Mouse (Mus musculus) neural tube, embryonic 14.5 days (tissue): Measurements from ENCODE around the gene Ccdc57. TPM values are rescaled to one million over a fixed set of nuclear protein-coding genes. Genes with fewer than 3 reads are reported as not detected.

ENCODE experiments used
- ATAC-seq: fragments of 200-750 bp; cut with Nextera tagmentation; 2 replicates; pipeline ENCODE4 v1.8.0; 2017; ENCODE audit warnings: low read depth, mild to moderate bottlenecking, moderate TSS enrichment, moderate library complexity
- H3K27ac ChIP-seq: fragments of 300-500 bp; sonication (generic); 2 replicates; pipeline ENCODE4 v1.5.1; 2014; ENCODE audit warnings: low read depth, mild to moderate bottlenecking, control low read depth, low read length, moderate library complexity, mixed read lengths
- H3K27me3 ChIP-seq: fragments of 300-500 bp; sonication (generic); 2 replicates; pipeline ENCODE4 v1.6.1; 2014; ENCODE audit warnings: low read length; ENCODE audit not compliant: control insufficient read depth, insufficient read depth
- H3K36me3 ChIP-seq: fragments of 300-500 bp; sonication (generic); 2 replicates; pipeline ENCODE4 v1.6.1; 2014; ENCODE audit warnings: low read length, mixed read lengths; ENCODE audit not compliant: control insufficient read depth, insufficient read depth
- H3K4me1 ChIP-seq: fragments of 300-500 bp; sonication (generic); 2 replicates; pipeline ENCODE4 v1.6.1; 2014; ENCODE audit warnings: low read length; ENCODE audit not compliant: control insufficient read depth, insufficient read depth
- H3K4me2 ChIP-seq: fragments of 300-500 bp; sonication (generic); 2 replicates; pipeline ENCODE4 v1.6.1; 2014; ENCODE audit warnings: mild to moderate bottlenecking, low read depth, low read length, control low read depth
- H3K4me3 ChIP-seq: fragments of 300-500 bp; sonication (generic); 2 replicates; pipeline ENCODE4 v1.5.1; 2014; ENCODE audit warnings: low read depth, low read length, control low read depth, mixed read lengths
- H3K9ac ChIP-seq: fragments of 300-500 bp; sonication (generic); replicated peaks from 2 replicates; pipeline ENCODE4 v1.6.1; 2014; ENCODE audit warnings: low read depth, mild to moderate bottlenecking, control low read depth, low read length, mixed read lengths
- H3K9me3 ChIP-seq: fragments of 300-500 bp; sonication (generic); 2 replicates; pipeline ENCODE4 v1.6.1; 2016; ENCODE audit warnings: low read length; ENCODE audit not compliant: control insufficient read depth
- WGBS: fragments of 180-500 bp; shearing (Covaris S2); extraction: QIAGEN DNeasy Blood & Tissue Kit; methylation state at CpG from one replicate; pipeline ENCODE4 v1.1.7; 2014; 5-methylcytosine and 5-hydroxymethylcytosine counted together
- polyA plus RNA-seq: library from polyadenylated mRNA; unstranded; fragments of >200 nt; fragmentation: Nextera tagmentation; extraction: Ambion mirVana; gene quantifications from 2 replicates; pipeline ENCODE4 v1.2.1, GENCODE M21; 2014

The Ccdc57 gene
- polyA plus RNA-seq, 1 experiment from 2014 or later: 6.7 TPM

DNA sequence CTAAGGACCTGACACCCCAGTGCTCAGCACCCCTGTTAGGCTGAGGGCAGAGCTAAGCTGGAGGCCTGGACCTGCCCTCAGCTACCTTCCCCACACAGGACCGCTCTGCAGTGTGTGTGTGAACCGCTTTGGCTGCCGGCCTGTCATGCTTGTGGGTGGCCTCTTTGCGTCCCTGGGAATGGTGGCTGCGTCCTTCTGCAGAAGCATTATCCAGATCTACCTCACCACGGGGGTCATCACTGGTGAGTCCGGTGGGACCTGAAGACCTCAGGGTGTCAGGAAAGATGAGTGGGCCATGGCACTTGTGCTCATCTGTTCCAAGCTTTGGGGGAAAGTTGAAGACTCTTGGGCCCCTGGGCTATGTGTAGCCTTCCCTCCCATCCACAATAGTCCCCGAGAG, 23.0 kb upstream of the Ccdc57 start:
- 91% methylated on average over 8 of the region's 8 CpGs for WGBS

DNA sequence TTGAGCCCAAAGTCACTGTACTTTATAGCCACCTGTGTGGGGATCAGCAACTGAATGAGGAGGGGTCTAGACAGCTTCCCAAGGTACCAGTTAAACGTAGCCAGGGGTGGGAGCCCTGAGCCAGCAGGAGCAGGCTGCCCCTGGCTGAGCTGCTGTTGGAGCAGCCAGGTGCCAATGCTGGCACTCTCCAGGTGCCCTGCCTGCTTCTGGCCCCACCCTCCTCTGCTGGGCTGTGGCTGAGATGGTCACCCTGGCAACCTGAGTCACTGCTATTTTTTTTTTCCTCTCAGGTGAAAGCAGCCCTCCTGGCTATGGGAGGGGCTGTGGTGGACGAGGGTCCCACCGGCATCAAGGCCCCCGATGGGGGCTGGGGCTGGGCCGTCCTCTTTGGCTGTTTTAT, 22.3 kb upstream of the Ccdc57 start:
- Histone ChIP-seq H3K27ac (no peak overlapping the region), H3K27me3 (peaks cover 7% of the 10 kb centered on the region), H3K4me2 (no peak overlapping the region), H3K4me1 (peaks cover 6% of the 10 kb centered on the region; the same call in 1 of the 2 replicates), H3K9ac (no peak overlapping the region), H3K4me3 (no peak overlapping the region), H3K36me3 (peaks cover 8% of the 10 kb centered on the region; the same call in 1 of the 2 replicates), H3K9me3 (no peaks in the 10 kb centered on the region)
- 88% methylated on average over 5 of the region's 5 CpGs for WGBS
- no peak for ATAC-seq

More for the DNA sequence above, 23.0 kb upstream of the Ccdc57 start:
- no peak overlapping the region for H3K27ac ChIP-seq
- H3K4me3 ChIP-seq: no peak overlapping the region
- H3K9ac ChIP-seq: no peak overlapping the region
- no peaks in the 10 kb centered on the region for H3K27me3 ChIP-seq
- H3K4me1 ChIP-seq: peaks cover 6% of the 10 kb centered on the region; the same call in 1 of the 2 replicates
- no peak overlapping the region for H3K4me2 ChIP-seq
- peaks cover 8% of the 10 kb centered on the region; the same call in 1 of the 2 replicates for H3K36me3 ChIP-seq
- H3K9me3 ChIP-seq: no peaks in the 10 kb centered on the region
- ATAC-seq: no peak

DNA sequence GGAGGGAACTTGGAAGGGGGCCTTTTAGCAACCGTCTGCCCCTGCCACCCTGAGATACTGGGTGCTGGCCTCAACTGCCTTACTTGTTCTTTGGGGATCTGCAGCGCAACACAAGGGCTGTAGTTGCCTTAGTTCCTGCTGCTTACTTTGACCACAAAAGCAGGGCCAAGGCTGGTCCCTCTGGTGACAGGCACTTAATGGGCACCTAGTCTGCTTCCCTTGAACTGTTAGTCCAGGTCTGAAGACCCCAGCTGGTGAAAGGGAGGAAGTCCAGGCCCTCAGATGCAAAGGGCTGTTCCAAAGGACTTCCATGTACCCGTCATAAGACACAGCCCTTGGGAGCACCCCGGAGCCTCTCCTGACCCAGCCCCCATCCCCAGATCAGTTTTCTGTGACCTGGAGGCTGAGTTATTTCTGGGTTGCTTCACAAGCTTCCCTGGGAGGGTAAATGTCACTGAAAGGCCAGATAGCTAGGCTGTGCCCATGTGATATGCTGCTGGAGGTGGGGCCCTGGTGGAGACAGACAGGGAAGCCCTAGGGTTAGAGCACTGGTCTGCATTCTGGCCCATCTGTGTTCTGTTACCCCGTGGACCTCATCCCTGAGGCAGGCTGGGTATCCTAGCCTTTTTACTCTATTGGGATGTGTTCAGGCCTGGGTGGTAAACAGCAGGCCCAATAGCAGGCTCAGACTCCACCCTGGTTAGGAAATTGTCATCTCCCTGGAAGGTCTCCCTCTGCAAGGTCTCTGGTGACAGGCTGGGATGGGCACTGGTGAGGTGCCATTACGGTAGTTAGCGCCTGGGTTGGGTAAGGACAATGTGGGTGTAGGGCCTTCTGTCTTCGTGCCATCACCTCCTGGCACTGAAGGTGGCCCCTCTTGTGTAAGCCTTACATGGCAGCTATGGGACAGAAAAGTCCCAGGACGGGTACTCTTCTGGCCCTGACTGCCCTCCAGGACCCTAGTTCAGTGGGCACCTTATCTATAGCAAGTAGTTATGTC, 19.4 kb upstream of the Ccdc57 start:
- H3K27ac ChIP-seq: no peak overlapping the region
- peak overlapping the region; percentile 4; the same call in 1 of the 2 replicates for H3K4me2 ChIP-seq
- no peak overlapping the region for H3K4me3 ChIP-seq
- 85% methylated on average over 9 of the region's 9 CpGs for WGBS
- 0 out of 2 replicates have a peak, but pooled peaks cover 1% of the 10 kb centered on the region for H3K36me3 ChIP-seq
- H3K4me1 ChIP-seq: peaks cover 12% of the 10 kb centered on the region; the same call in 1 of the 2 replicates
- ATAC-seq: no peak
- H3K9me3 ChIP-seq: no peaks in the 10 kb centered on the region
- no peak overlapping the region for H3K9ac ChIP-seq
- H3K27me3 ChIP-seq: peaks cover 22% of the 10 kb centered on the region

DNA sequence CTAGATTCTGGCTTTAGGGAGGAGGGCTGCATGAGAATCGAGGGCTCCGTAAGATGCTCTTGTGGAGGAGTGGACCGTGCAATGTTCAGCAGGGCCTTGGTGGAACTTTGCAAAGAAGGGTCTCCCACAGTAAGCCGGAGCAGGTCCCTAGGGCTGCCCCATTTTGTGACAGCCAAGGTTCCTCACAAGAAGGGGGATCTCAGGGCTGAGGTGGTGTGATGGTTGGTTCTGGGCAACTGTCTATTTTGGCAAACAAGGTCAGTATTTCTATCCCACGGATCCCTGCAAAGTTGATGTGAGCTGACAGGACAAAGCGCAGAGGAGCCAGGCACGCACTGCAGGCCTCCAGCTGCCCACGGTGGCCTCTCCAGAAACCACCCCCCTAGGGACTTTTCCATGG, 18.6 kb upstream of the Ccdc57 start:
- Histone ChIP-seq H3K36me3 (no peaks in the 10 kb centered on the region), H3K4me1 (peaks cover 12% of the 10 kb centered on the region; the same call in 1 of the 2 replicates), H3K9me3 (no peaks in the 10 kb centered on the region), H3K4me3 (peak overlapping the region; percentile 36), H3K27me3 (peaks cover 22% of the 10 kb centered on the region), H3K27ac (peak overlapping the region; percentile 44; the same call in 1 of the 2 replicates), H3K9ac (peak overlapping the region; percentile 21; the same call in 1 of the 2 replicates), H3K4me2 (peak overlapping the region; percentile 62)
- ATAC-seq: peak; percentile 19; the same call in 1 of the 2 replicates
- WGBS: 26% methylated on average over 8 of the region's 8 CpGs

- peaks cover 22% of the 10 kb centered on the region for H3K27me3 ChIP-seq
- no peaks in the 10 kb centered on the region for H3K9me3 ChIP-seq
- H3K27ac ChIP-seq: peak overlapping the region; percentile 44; the same call in 1 of the 2 replicates
- H3K4me3 ChIP-seq: peak overlapping the region; percentile 36
- no peaks in the 10 kb centered on the region for H3K36me3 ChIP-seq
- peaks cover 12% of the 10 kb centered on the region; the same call in 1 of the 2 replicates for H3K4me1 ChIP-seq
- peak overlapping the region; percentile 21; the same call in 1 of the 2 replicates for H3K9ac ChIP-seq
- ATAC-seq: peak; percentile 76; the same call in 1 of the 2 replicates
- 1% methylated on average over 39 of the region's 39 CpGs for WGBS
- H3K4me2 ChIP-seq: peak overlapping the region; percentile 62
Observed at GRCm38 (mm10) chr11:120950281-120951202, 17.9 kb upstream of the Ccdc57 start.

- H3K27me3 ChIP-seq: peaks cover 22% of the 10 kb centered on the region
- ATAC-seq: no peak
- H3K9me3 ChIP-seq: no peaks in the 10 kb centered on the region
- 5% methylated on average over 10 of the region's 10 CpGs for whole genome bisulfite sequencing
- H3K9ac ChIP-seq: no peak overlapping the region
- H3K4me2 ChIP-seq: peak overlapping the region; percentile 62; the same call in 1 of the 2 replicates
- H3K36me3 ChIP-seq: no peaks in the 10 kb centered on the region
- peaks cover 12% of the 10 kb centered on the region; the same call in 1 of the 2 replicates for H3K4me1 ChIP-seq
- no peak overlapping the region for H3K4me3 ChIP-seq
- no peak overlapping the region for H3K27ac ChIP-seq
Observed at GRCm38 (mm10) chr11:120949863-120950262, 17.2 kb upstream of the Ccdc57 start.

DNA sequence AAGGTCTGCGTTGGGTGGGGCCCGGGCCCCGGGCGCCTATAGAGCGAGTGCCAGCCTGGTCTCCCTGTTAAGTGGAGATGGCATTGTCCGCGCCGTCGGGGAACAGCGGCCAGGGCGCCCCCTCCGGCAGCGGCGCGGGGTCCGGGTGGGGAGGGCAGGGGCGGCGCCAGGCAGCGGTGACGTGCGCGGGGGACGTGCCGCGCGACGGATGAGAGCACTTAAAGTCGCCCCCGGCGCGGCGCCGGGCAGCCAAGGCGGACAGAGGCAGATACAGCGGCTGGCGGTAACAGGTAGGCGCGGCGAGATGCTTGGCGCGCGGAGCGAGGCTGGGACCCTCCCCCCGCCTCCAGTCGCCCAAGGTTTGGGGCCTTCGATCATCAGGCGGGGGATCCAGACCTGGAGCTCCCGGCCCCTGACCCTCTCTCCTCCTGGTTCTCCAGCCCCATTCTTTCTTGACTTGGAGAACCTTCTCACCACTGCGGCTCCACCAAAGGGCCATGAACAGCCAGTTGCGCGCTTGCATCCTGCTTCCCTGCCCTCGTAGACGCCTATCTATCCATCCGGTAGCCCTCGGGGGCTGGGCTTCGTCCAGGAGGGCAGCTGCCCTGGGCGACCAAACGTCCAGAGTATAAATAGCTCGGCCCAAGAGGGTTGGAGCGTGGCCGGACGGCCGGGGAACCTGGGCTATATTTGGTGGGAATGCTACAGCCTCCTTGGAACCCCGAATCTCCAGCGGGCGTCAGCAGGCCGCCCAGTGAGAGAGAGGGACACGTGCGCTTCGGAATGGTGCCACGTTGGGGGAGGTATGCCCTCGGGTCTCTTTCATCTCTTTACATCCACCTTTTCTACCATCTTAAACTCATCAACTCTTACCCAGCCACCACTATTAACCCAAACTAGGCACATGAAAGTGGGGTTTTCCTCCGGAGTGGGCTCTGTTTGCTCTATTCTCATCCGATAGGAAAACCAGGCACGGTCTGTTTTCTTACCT, 16.5 kb upstream of the Ccdc57 start:
- no peaks in the 10 kb centered on the region for H3K9me3 ChIP-seq
- peaks cover 22% of the 10 kb centered on the region for H3K27me3 ChIP-seq
- ATAC-seq: no peak
- peak overlapping the region; percentile 62 for H3K4me2 ChIP-seq
- peak overlapping the region; percentile 29 for H3K4me3 ChIP-seq
- WGBS: 2% methylated on average over 67 of the region's 75 CpGs
- no peaks in the 10 kb centered on the region for H3K36me3 ChIP-seq
- H3K27ac ChIP-seq: no peak overlapping the region
- H3K4me1 ChIP-seq: peaks cover 12% of the 10 kb centered on the region; the same call in 1 of the 2 replicates
- 0 out of 2 replicates have a peak overlapping the region, but pooled peaks have one; percentile 11 for H3K9ac ChIP-seq
